ENCODE assay signal across 26 mouse cellular contexts in genomic region chr10:127407391-127407790, GRCm38 (mm10). TPM values are rescaled to one million over a fixed set of nuclear protein-coding genes. Genes with fewer than 3 reads are reported as not detected.
DNase-seq lines count a peak whose midpoint lies in the region; ATAC-seq and TF ChIP-seq lines count a peak whose summit lies in the region.
"Had no signal": no experiment of that assay in that cellular context is flagged by ENCODE, and none has a peak within 500 bp of the region (broad histone marks: within the 10 kb centered on the region; RNA-seq: fewer than 3 reads in every experiment).

No protein-coding gene starts in this region.

- no peak for TF ChIP-seq POLR2A in liver, adult 2 months (IDR thresholded peaks at IDR 0.05; ENCODE audit: extremely low read depth, insufficient read depth, low read length)

- no peak overlapping the region for H3K4me2 ChIP-seq in hindbrain, embryonic 13.5 days
- H3K4me2 ChIP-seq: heart, embryonic 13.5 days; liver, embryonic 13.5 days; midbrain, embryonic 11.5 days had no signal

- peaks cover 27% of the 10 kb centered on the region for H3K4me1 ChIP-seq in liver, adult 2 months (ENCODE audit: control insufficient read depth, insufficient read depth, low read length)
- H3K4me1 ChIP-seq in hindbrain, embryonic 13.5 days (replicated peaks): peaks cover 13% of the 10 kb centered on the region
- H3K4me1 ChIP-seq: limb, embryonic 10.5 days had no signal

- TF ChIP-seq CTCF in liver, adult 2 months (IDR thresholded peaks at IDR 0.05; ENCODE audit: low read depth, low read length): no peak

- no peak overlapping the region for H3K4me3 ChIP-seq in liver, adult 2 months (ENCODE audit: insufficient read depth, low read depth, low read length)
- no peak overlapping the region for H3K4me3 ChIP-seq in hindbrain, embryonic 13.5 days
- H3K4me3 ChIP-seq: forebrain, embryonic 10.5 days; heart, embryonic 13.5 days; limb, embryonic 10.5 days; liver, embryonic 13.5 days had no signal

- no peaks in the 10 kb centered on the region for H3K27me3 ChIP-seq in liver, adult 2 months (ENCODE audit: control insufficient read depth, insufficient read depth, low read length)
- no peaks in the 10 kb centered on the region for H3K27me3 ChIP-seq in hindbrain, embryonic 13.5 days
- H3K27me3 ChIP-seq: heart, embryonic 13.5 days; liver, embryonic 13.5 days had no signal

- H3K27ac ChIP-seq in liver, adult 2 months (replicated peaks; ENCODE audit: insufficient read depth, low read depth, low read length): peak overlapping the region; percentile 85
- H3K27ac ChIP-seq in hindbrain, embryonic 13.5 days: no peak overlapping the region
- H3K27ac ChIP-seq: forebrain, embryonic 10.5 days; heart, embryonic 13.5 days; hindbrain, postnatal 0 days; limb, embryonic 10.5 days; liver, embryonic 13.5 days had no signal

- DNase-seq in gastrocnemius, adult 18-20 months (ENCODE audit: low spot score): peak; percentile 33
- DNase-seq in gastrocnemius, postnatal 14 days: no peak
- peak; percentile 93 for DNase-seq in liver, adult 2 months (ENCODE audit: extremely low read depth, low read depth, low spot score)
- DNase-seq in liver: no peak
- peak; percentile 72 for DNase-seq in adrenal gland, postnatal 10 days
- DNase-seq: cerebellum, adult 2 months; gastrocnemius, postnatal 25 days; heart, postnatal 4 days; kidney, adult 9 months; layer of hippocampus, postnatal 36 days; liver, embryonic 13.5 days; thymus, adult 18-20 months had no signal

- 26% methylated on average over 4 of the region's 4 CpGs for WGBS in liver, adult 2 months
- WGBS in hindbrain, embryonic 13.5 days: 61% methylated on average over 4 of the region's 4 CpGs

- intact Hi-C loops in gastrocnemius, postnatal 14 days (cut with DNase I; ENCODE audit: low total_unique reads): no loop called here

- peaks cover 14% of the 10 kb centered on the region for H3K79me2 ChIP-seq in liver, adult 2 months (ENCODE audit: control insufficient read depth, insufficient read depth, low read length)

- H3K36me3 ChIP-seq in liver, adult 2 months (ENCODE audit: control insufficient read depth, insufficient read depth, low read length): peaks cover 2% of the 10 kb centered on the region; the same call in 1 of the 2 replicates
- peaks cover 9% of the 10 kb centered on the region; the same call in 1 of the 2 replicates for H3K36me3 ChIP-seq in hindbrain, embryonic 13.5 days

- H3K9me3 ChIP-seq in hindbrain, embryonic 13.5 days: no peaks in the 10 kb centered on the region
- H3K9me3 ChIP-seq: forebrain, embryonic 10.5 days; heart, embryonic 13.5 days; limb, embryonic 10.5 days; liver, embryonic 13.5 days had no signal

- 0 out of 2 replicates have a peak overlapping the region, but pooled peaks have one; percentile 41 for H3K9ac ChIP-seq in liver, adult 2 months (ENCODE audit: low read depth, low read length)
- H3K9ac ChIP-seq in hindbrain, embryonic 13.5 days: no peak overlapping the region
- H3K9ac ChIP-seq: heart, embryonic 13.5 days; liver, embryonic 13.5 days had no signal

- ATAC-seq in megakaryocyte progenitor cell, adult 5-6 weeks (replicated peaks; ENCODE audit: poor library complexity): 0 out of 2 replicates have a peak, but pooled peaks have one; percentile 20
- no peak for ATAC-seq in hindbrain, embryonic 13.5 days (ENCODE audit: low FRiP score)
- ATAC-seq: hindbrain, postnatal 0 days had no signal

RNA-seq across cellular contexts. Expression of gene R3hdm2, which starts 27.3 kb away (rescaled TPM):
- 100 to 1,000 TPM; 133 to 135 TPM for total RNA-seq in gastrocnemius, adult 18-20 months (2021)
- total RNA-seq in gastrocnemius, postnatal 14 days (2021): 10 to 100 TPM; 84.1 to 89.2 TPM
- total RNA-seq in liver, adult 2 months (2014; rRNA removed): 15.8 and 17.5 TPM in 2 replicates
- 66.9 and 70.1 TPM in 2 replicates for polyA plus RNA-seq in liver, adult 2 months (2012; rRNA removed)
- 100 to 1,000 TPM; 119 to 123 TPM for total RNA-seq in adrenal gland, postnatal 10 days (2021)
- 61.4 and 90.3 TPM in 2 replicates for total RNA-seq in megakaryocyte progenitor cell, adult 5-6 weeks (2015)
- 37.4 TPM in 2 replicates for total RNA-seq in megakaryocyte progenitor cell, adult 5-6 weeks (2017)
- polyA plus RNA-seq in hindbrain, embryonic 13.5 days (2015; fragmentation: Nextera tagmentation; extraction: Ambion mirVana): 36.4 and 39.9 TPM in 2 replicates

RNA-seq across cellular contexts. Expression of gene Inhbc, which starts 37.2 kb away (rescaled TPM):
- not detected for total RNA-seq in gastrocnemius, adult 18-20 months (2021)
- total RNA-seq in gastrocnemius, postnatal 14 days (2021): not detected
- 8.2 and 18.4 TPM in 2 replicates for total RNA-seq in liver, adult 2 months (2014; rRNA removed)
- 58.0 and 61.8 TPM in 2 replicates for polyA plus RNA-seq in liver, adult 2 months (2012; rRNA removed)
- 10 to 100 TPM; 10.9 to 22.9 TPM for total RNA-seq in adrenal gland, postnatal 10 days (2021)
- not detected in 2 replicates for total RNA-seq in megakaryocyte progenitor cell, adult 5-6 weeks (2015)
- total RNA-seq in megakaryocyte progenitor cell, adult 5-6 weeks (2017): not detected in 2 replicates
- polyA plus RNA-seq in hindbrain, embryonic 13.5 days (2015; fragmentation: Nextera tagmentation; extraction: Ambion mirVana): 0.09 TPM in 1 of 2 replicates, not detected in the other
- total RNA-seq: gastrocnemius, postnatal 25 days; heart, postnatal 4 days; hindbrain, postnatal 0 days; layer of hippocampus, adult 18-20 months; layer of hippocampus, postnatal 36 days had no signal
- polyA plus RNA-seq: C2C12; cerebellum, adult 2 months; embryonic facial prominence, embryonic 14.5 days; forebrain, embryonic 10.5 days; heart, embryonic 13.5 days; hindbrain, postnatal 0 days; lung, embryonic 16.5 days; midbrain, embryonic 11.5 days; neural tube, embryonic 14.5 days; small intestine, adult 2 months; urinary bladder, adult 2 months had no signal

RNA-seq across cellular contexts. Expression of gene Inhbe, which starts 53.2 kb away (rescaled TPM):
- total RNA-seq in gastrocnemius, adult 18-20 months (2021): not detected
- total RNA-seq in gastrocnemius, postnatal 14 days (2021): not detected
- 4.8 and 7.5 TPM in 2 replicates for total RNA-seq in liver, adult 2 months (2014; rRNA removed)
- 20.8 and 22.6 TPM in 2 replicates for polyA plus RNA-seq in liver, adult 2 months (2012; rRNA removed)
- total RNA-seq in adrenal gland, postnatal 10 days (2021): 1 to 10 TPM; 1.2 to 6.6 TPM
- 0.02 TPM in 1 of 2 replicates, not detected in the other for total RNA-seq in megakaryocyte progenitor cell, adult 5-6 weeks (2015)
- not detected in 2 replicates for total RNA-seq in megakaryocyte progenitor cell, adult 5-6 weeks (2017)
- polyA plus RNA-seq in hindbrain, embryonic 13.5 days (2015; fragmentation: Nextera tagmentation; extraction: Ambion mirVana): not detected in 2 replicates
- total RNA-seq: gastrocnemius, postnatal 25 days; heart, postnatal 4 days; hindbrain, postnatal 0 days; layer of hippocampus, adult 18-20 months; layer of hippocampus, postnatal 36 days had no signal
- polyA plus RNA-seq: C2C12; cerebellum, adult 2 months; embryonic facial prominence, embryonic 14.5 days; forebrain, embryonic 10.5 days; heart, embryonic 13.5 days; hindbrain, postnatal 0 days; lung, embryonic 16.5 days; midbrain, embryonic 11.5 days; small intestine, adult 2 months; urinary bladder, adult 2 months had no signal

Comparison
In these comparisons a context has a peak if more than half of its experiments do, and no peak if none do; other contexts are left out.
1. DNase-seq: peak in gastrocnemius, adult 18-20 months (single experiment), liver, adult 2 months (single experiment) and adrenal gland, postnatal 10 days (single experiment); none in gastrocnemius, postnatal 14 days (single experiment) and liver (single experiment).